Mouse (Mus musculus): Measurements from ENCODE around the gene Glrb. TPM values are rescaled to one million over a fixed set of nuclear protein-coding genes. Genes with fewer than 3 reads are reported as not detected.
A peak's percentile ranks its signal among the peaks of the same experiment; 100 is the strongest.

The Glrb gene
- polyA plus RNA-seq, 1 experiment from 2014 or later: 47.9 TPM

GRCm38 (mm10) chr3:80885174-80885573, 28.3 kb downstream of the Glrb start:
- no peaks in the 10 kb centered on the region for H3K27me3 ChIP-seq (ENCODE audit: control insufficient read depth, insufficient read depth, low read depth, low read length)
- H3K9me3 ChIP-seq (replicated peaks; ENCODE audit: control insufficient read depth, low read length, poor library complexity, severe bottlenecking): no peaks in the 10 kb centered on the region
- H3K4me2 ChIP-seq (ENCODE audit: low read length): no peak overlapping the region
- H3K4me1 ChIP-seq (ENCODE audit: control insufficient read depth, insufficient read depth, low read length): no peaks in the 10 kb centered on the region; the same call in 1 of the 2 replicates
- H3K36me3 ChIP-seq (ENCODE audit: control insufficient read depth, insufficient read depth, low read length): peaks cover 3% of the 10 kb centered on the region; the same call in 1 of the 2 replicates
- no peak for ATAC-seq
- H3K27ac ChIP-seq (ENCODE audit: low read length): no peak overlapping the region
- 87% methylated on average over 1 of the region's 1 CpGs for WGBS
- H3K9ac ChIP-seq (ENCODE audit: low read depth, low read length): no peak overlapping the region
- no peak overlapping the region for H3K4me3 ChIP-seq (ENCODE audit: low read depth, low read length)

- H3K36me3 ChIP-seq (ENCODE audit: control insufficient read depth, insufficient read depth, low read length): peaks cover 3% of the 10 kb centered on the region; the same call in 1 of the 2 replicates
- no peak for ATAC-seq
- H3K9ac ChIP-seq (ENCODE audit: low read depth, low read length): no peak overlapping the region
- H3K27ac ChIP-seq (ENCODE audit: low read length): no peak overlapping the region
- H3K4me3 ChIP-seq (ENCODE audit: low read depth, low read length): no peak overlapping the region
- H3K9me3 ChIP-seq (replicated peaks; ENCODE audit: control insufficient read depth, low read length, poor library complexity, severe bottlenecking): no peaks in the 10 kb centered on the region
- WGBS: 83% methylated on average over 6 of the region's 6 CpGs
- H3K4me2 ChIP-seq (ENCODE audit: low read length): no peak overlapping the region
- H3K4me1 ChIP-seq (ENCODE audit: control insufficient read depth, insufficient read depth, low read length): no peaks in the 10 kb centered on the region; the same call in 1 of the 2 replicates
- no peaks in the 10 kb centered on the region for H3K27me3 ChIP-seq (ENCODE audit: control insufficient read depth, insufficient read depth, low read depth, low read length)
Measured at GRCm38 (mm10) chr3:80883601-80884000, 29.9 kb downstream of the Glrb start.

- peak; percentile 42; the same call in 1 of the 2 replicates for ATAC-seq
- H3K27ac ChIP-seq (ENCODE audit: low read length): no peak overlapping the region
- 64% methylated on average over 6 of the region's 6 CpGs for WGBS
- no peak overlapping the region for H3K4me3 ChIP-seq (ENCODE audit: low read depth, low read length)
- H3K4me2 ChIP-seq (ENCODE audit: low read length): no peak overlapping the region
- no peaks in the 10 kb centered on the region for H3K27me3 ChIP-seq (ENCODE audit: control insufficient read depth, insufficient read depth, low read depth, low read length)
- H3K36me3 ChIP-seq (ENCODE audit: control insufficient read depth, insufficient read depth, low read length): peaks cover 3% of the 10 kb centered on the region; the same call in 1 of the 2 replicates
- no peaks in the 10 kb centered on the region; the same call in 1 of the 2 replicates for H3K4me1 ChIP-seq (ENCODE audit: control insufficient read depth, insufficient read depth, low read length)
- H3K9ac ChIP-seq (ENCODE audit: low read depth, low read length): no peak overlapping the region
- H3K9me3 ChIP-seq (replicated peaks; ENCODE audit: control insufficient read depth, low read length, poor library complexity, severe bottlenecking): no peaks in the 10 kb centered on the region
Measured at GRCm38 (mm10) chr3:80880660-80881293, 32.7 kb downstream of the Glrb start.

- WGBS: 35% methylated on average over 5 of the region's 5 CpGs
- no peaks in the 10 kb centered on the region; the same call in 1 of the 2 replicates for H3K4me1 ChIP-seq (ENCODE audit: control insufficient read depth, insufficient read depth, low read length)
- no peak overlapping the region for H3K4me3 ChIP-seq (ENCODE audit: low read depth, low read length)
- H3K27me3 ChIP-seq (ENCODE audit: control insufficient read depth, insufficient read depth, low read depth, low read length): no peaks in the 10 kb centered on the region
- H3K9ac ChIP-seq (ENCODE audit: low read depth, low read length): no peak overlapping the region
- no peak overlapping the region for H3K4me2 ChIP-seq (ENCODE audit: low read length)
- ATAC-seq: no peak
- no peaks in the 10 kb centered on the region for H3K36me3 ChIP-seq (ENCODE audit: control insufficient read depth, insufficient read depth, low read length)
- H3K27ac ChIP-seq (ENCODE audit: low read length): no peak overlapping the region
- H3K9me3 ChIP-seq (replicated peaks; ENCODE audit: control insufficient read depth, low read length, poor library complexity, severe bottlenecking): no peaks in the 10 kb centered on the region
Measured at GRCm38 (mm10) chr3:80878571-80878970, 34.9 kb downstream of the Glrb start.

- Histone ChIP-seq H3K36me3 (ENCODE audit: control insufficient read depth, insufficient read depth, low read length) (no peaks in the 10 kb centered on the region; the same call in 1 of the 2 replicates), H3K27ac (ENCODE audit: low read length) (no peak overlapping the region), H3K9ac (ENCODE audit: low read depth, low read length) (no peak overlapping the region), H3K4me2 (ENCODE audit: low read length) (no peak overlapping the region), H3K4me3 (ENCODE audit: low read depth, low read length) (no peak overlapping the region), H3K27me3 (ENCODE audit: control insufficient read depth, insufficient read depth, low read depth, low read length) (no peaks in the 10 kb centered on the region), H3K4me1 (ENCODE audit: control insufficient read depth, insufficient read depth, low read length) (no peaks in the 10 kb centered on the region), H3K9me3 (replicated peaks; ENCODE audit: control insufficient read depth, low read length, poor library complexity, severe bottlenecking) (no peaks in the 10 kb centered on the region)
- WGBS: 55% methylated on average over 7 of the region's 7 CpGs
- ATAC-seq: no peak
Measured at GRCm38 (mm10) chr3:80874690-80875353, 38.6 kb downstream of the Glrb start.

- 52% methylated on average over 5 of the region's 5 CpGs for WGBS
- ATAC-seq: no peak
- no peaks in the 10 kb centered on the region for H3K27me3 ChIP-seq (ENCODE audit: control insufficient read depth, insufficient read depth, low read depth, low read length)
- H3K4me2 ChIP-seq (ENCODE audit: low read length): no peak overlapping the region
- H3K9me3 ChIP-seq (replicated peaks; ENCODE audit: control insufficient read depth, low read length, poor library complexity, severe bottlenecking): no peaks in the 10 kb centered on the region
- H3K4me1 ChIP-seq (ENCODE audit: control insufficient read depth, insufficient read depth, low read length): no peaks in the 10 kb centered on the region
- H3K9ac ChIP-seq (ENCODE audit: low read depth, low read length): no peak overlapping the region
- H3K4me3 ChIP-seq (ENCODE audit: low read depth, low read length): no peak overlapping the region
- peaks cover 2% of the 10 kb centered on the region; the same call in 1 of the 2 replicates for H3K36me3 ChIP-seq (ENCODE audit: control insufficient read depth, insufficient read depth, low read length)
- H3K27ac ChIP-seq (ENCODE audit: low read length): no peak overlapping the region
Measured at GRCm38 (mm10) chr3:80874081-80874480, 39.4 kb downstream of the Glrb start.

- H3K27ac ChIP-seq (ENCODE audit: low read length): no peak overlapping the region
- no peak for ATAC-seq
- no peaks in the 10 kb centered on the region for H3K4me1 ChIP-seq (ENCODE audit: control insufficient read depth, insufficient read depth, low read length)
- 85% methylated on average over 1 of the region's 1 CpGs for WGBS
- H3K9ac ChIP-seq (ENCODE audit: low read depth, low read length): no peak overlapping the region
- peaks cover 2% of the 10 kb centered on the region; the same call in 1 of the 2 replicates for H3K36me3 ChIP-seq (ENCODE audit: control insufficient read depth, insufficient read depth, low read length)
- no peak overlapping the region for H3K4me3 ChIP-seq (ENCODE audit: low read depth, low read length)
- H3K4me2 ChIP-seq (ENCODE audit: low read length): no peak overlapping the region
- no peaks in the 10 kb centered on the region for H3K9me3 ChIP-seq (replicated peaks; ENCODE audit: control insufficient read depth, low read length, poor library complexity, severe bottlenecking)
- no peaks in the 10 kb centered on the region for H3K27me3 ChIP-seq (ENCODE audit: control insufficient read depth, insufficient read depth, low read depth, low read length)
Measured at GRCm38 (mm10) chr3:80871472-80872171, 41.8 kb downstream of the Glrb start.

GRCm38 (mm10) chr3:80867328-80867727, 46.1 kb downstream of the Glrb start:
- no peak overlapping the region for H3K4me2 ChIP-seq (ENCODE audit: low read length)
- no peaks in the 10 kb centered on the region for H3K27me3 ChIP-seq (ENCODE audit: control insufficient read depth, insufficient read depth, low read depth, low read length)
- H3K9ac ChIP-seq (ENCODE audit: low read depth, low read length): no peak overlapping the region
- no peak overlapping the region for H3K27ac ChIP-seq (ENCODE audit: low read length)
- no peak for ATAC-seq
- WGBS: 88% methylated on average over 3 of the region's 3 CpGs
- H3K4me3 ChIP-seq (ENCODE audit: low read depth, low read length): no peak overlapping the region
- no peaks in the 10 kb centered on the region for H3K9me3 ChIP-seq (replicated peaks; ENCODE audit: control insufficient read depth, low read length, poor library complexity, severe bottlenecking)
- H3K4me1 ChIP-seq (ENCODE audit: control insufficient read depth, insufficient read depth, low read length): peaks cover 3% of the 10 kb centered on the region
- peaks cover 2% of the 10 kb centered on the region; the same call in 1 of the 2 replicates for H3K36me3 ChIP-seq (ENCODE audit: control insufficient read depth, insufficient read depth, low read length)
